10 mouse cellular contexts compared by ENCODE assay signal in genomic region chr16:44767967-44768366, GRCm38 (mm10). TPM values are rescaled to one million over a fixed set of nuclear protein-coding genes. Genes with fewer than 3 reads are reported as not detected.
DNase-seq lines count a peak whose midpoint lies in the region; ATAC-seq and TF ChIP-seq lines count a peak whose summit lies in the region.
"Had no signal": no experiment of that assay in that cellular context is flagged by ENCODE, and none has a peak within 500 bp of the region (broad histone marks: within the 10 kb centered on the region; RNA-seq: fewer than 3 reads in every experiment).

No protein-coding gene starts in this region.

- DNase-seq in gastrocnemius, adult 2 months: no peak
- no peak for DNase-seq in gastrocnemius, postnatal 4 days (ENCODE audit: low spot score in 2 of 2)
- DNase-seq in neural tube, embryonic 11.5 days (ENCODE audit: low spot score): no peak
- DNase-seq in neural tube, embryonic 10.5 days (ENCODE audit: extremely low spot score, low spot score): no peak
- no peak for DNase-seq in left cerebral cortex, postnatal 14 days (ENCODE audit: low spot score in 2 of 2)
- no peak for DNase-seq in ovary, postnatal 14 days (ENCODE audit: low spot score)

- no peak overlapping the region for H3K27ac ChIP-seq in gastrocnemius, adult 2 months
- H3K27ac ChIP-seq in neural tube, embryonic 11.5 days (ENCODE audit: low read depth, low read length): no peak overlapping the region
- H3K27ac ChIP-seq in stomach, embryonic 14.5 days (ENCODE audit: low read length): no peak overlapping the region
- H3K27ac ChIP-seq: heart, embryonic 15.5 days had no signal

- H3K4me3 ChIP-seq in gastrocnemius, adult 2 months: no peak overlapping the region; the same call in 1 of the 2 replicates
- H3K4me3 ChIP-seq in neural tube, embryonic 11.5 days (ENCODE audit: low read depth, low read length): no peak overlapping the region
- no peak overlapping the region for H3K4me3 ChIP-seq in stomach, embryonic 14.5 days (ENCODE audit: low read depth, low read length)
- H3K4me3 ChIP-seq: heart, embryonic 15.5 days had no signal

- intact Hi-C loops in gastrocnemius, adult 2 months (cut with DNase I): loop anchor here (2.0 to 10.0 kb wide), 3 partner anchors 257 to 357 kb away; no protein-coding TSS in a partner anchor
- intact Hi-C loops in left cerebral cortex, postnatal 14 days (cut with DNase I): loop anchor here (2.0 kb wide), 1 partner anchor 321 kb away; no protein-coding TSS in a partner anchor

- no peak overlapping the region for H3K4me2 ChIP-seq in neural tube, embryonic 11.5 days (ENCODE audit: low read depth)
- H3K4me2 ChIP-seq in stomach, embryonic 14.5 days (replicated peaks; ENCODE audit: low read depth, low read length): no peak overlapping the region
- H3K4me2 ChIP-seq: heart, embryonic 15.5 days had no signal

- peak; percentile 63; the same call in 1 of the 2 replicates for ATAC-seq in neural tube, embryonic 11.5 days (ENCODE audit: insufficient read depth, low FRiP score, low TSS enrichment)
- peak; percentile 69 for ATAC-seq in granulocyte monocyte progenitor cell, adult 5-6 weeks (replicated peaks; ENCODE audit: poor library complexity, severe bottlenecking)
- ATAC-seq in stomach, embryonic 14.5 days (ENCODE audit: insufficient number of reproducible peaks, insufficient read depth, low FRiP score, low read depth): peak; percentile 37; the same call in 1 of the 2 replicates

- H3K36me3 ChIP-seq in neural tube, embryonic 11.5 days (ENCODE audit: control insufficient read depth, insufficient read depth, low read length): no peaks in the 10 kb centered on the region
- no peaks in the 10 kb centered on the region for H3K36me3 ChIP-seq in stomach, embryonic 14.5 days (ENCODE audit: control insufficient read depth, insufficient read depth, low read length)
- H3K36me3 ChIP-seq: heart, embryonic 15.5 days had no signal

- H3K9ac ChIP-seq in neural tube, embryonic 11.5 days (ENCODE audit: low read length): no peak overlapping the region
- H3K9ac ChIP-seq in stomach, embryonic 14.5 days (replicated peaks; ENCODE audit: low read depth, low read length): no peak overlapping the region
- H3K9ac ChIP-seq: heart, embryonic 15.5 days had no signal

- 59% methylated on average over 2 of the region's 2 CpGs for WGBS in neural tube, embryonic 11.5 days
- WGBS in stomach, embryonic 14.5 days: 45% methylated on average over 2 of the region's 2 CpGs

- TF ChIP-seq CTCF in gastrocnemius, adult 2 months (IDR thresholded peaks at IDR 0.05): peak; percentile 70

- no peaks in the 10 kb centered on the region for H3K9me3 ChIP-seq in neural tube, embryonic 11.5 days (ENCODE audit: control insufficient read depth, low read length)
- no peaks in the 10 kb centered on the region for H3K9me3 ChIP-seq in stomach, embryonic 14.5 days (ENCODE audit: control insufficient read depth, low read depth, low read length)
- H3K9me3 ChIP-seq: heart, embryonic 15.5 days had no signal

- no peaks in the 10 kb centered on the region for H3K4me1 ChIP-seq in neural tube, embryonic 11.5 days (ENCODE audit: control insufficient read depth, insufficient read depth, low read length)
- H3K4me1 ChIP-seq in stomach, embryonic 14.5 days (ENCODE audit: control insufficient read depth, insufficient read depth, low read length): no peaks in the 10 kb centered on the region
- H3K4me1 ChIP-seq: heart, embryonic 15.5 days had no signal

- no peaks in the 10 kb centered on the region for H3K27me3 ChIP-seq in neural tube, embryonic 11.5 days (ENCODE audit: control insufficient read depth, insufficient read depth, low read length)
- no peaks in the 10 kb centered on the region for H3K27me3 ChIP-seq in stomach, embryonic 14.5 days (ENCODE audit: control insufficient read depth, insufficient read depth, low read length)
- H3K27me3 ChIP-seq: heart, embryonic 15.5 days had no signal

RNA-seq across cellular contexts. Expression of gene Cd200r1, which starts 2.4 kb away (rescaled TPM):
- total RNA-seq in gastrocnemius, adult 2 months (2021): under 1 TPM in 1 of 2 experiments, not detected in 1; 0.11 TPM
- total RNA-seq in gastrocnemius, postnatal 4 days (2021): 1 to 10 TPM; 1.3 TPM
- polyA plus RNA-seq in neural tube, embryonic 11.5 days (2014; fragmentation: Nextera tagmentation; extraction: Ambion mirVana): 0.38 and 0.58 TPM in 2 replicates
- total RNA-seq in granulocyte monocyte progenitor cell, adult 5-6 weeks (2014; fragmentation: Nextera tagmentation): 6.0 and 13.8 TPM in 2 replicates
- 2.1 and 7.0 TPM in 2 replicates for total RNA-seq in granulocyte monocyte progenitor cell, adult 5-6 weeks (2017)
- polyA plus RNA-seq in stomach, embryonic 14.5 days (2014; fragmentation: Nextera tagmentation; extraction: Ambion mirVana): 0.71 and 1.2 TPM in 2 replicates
- under 1 TPM; 0.59 to 0.90 TPM for total RNA-seq in left cerebral cortex, postnatal 14 days (2021)
- polyA plus RNA-seq: testis, adult 2 months had no signal

RNA-seq across cellular contexts. Expression of gene Gtpbp8, which starts 21.8 kb away (rescaled TPM):
- total RNA-seq in gastrocnemius, adult 2 months (2021): 10 to 100 TPM in 1 of 2 experiments, 1 to 10 TPM in 1; 8.3 to 10.5 TPM
- 10 to 100 TPM; 14.9 to 16.6 TPM for total RNA-seq in gastrocnemius, postnatal 4 days (2021)
- 31.9 and 33.2 TPM in 2 replicates for polyA plus RNA-seq in neural tube, embryonic 11.5 days (2014; fragmentation: Nextera tagmentation; extraction: Ambion mirVana)
- total RNA-seq in granulocyte monocyte progenitor cell, adult 5-6 weeks (2014; fragmentation: Nextera tagmentation): 13.5 and 26.5 TPM in 2 replicates
- total RNA-seq in granulocyte monocyte progenitor cell, adult 5-6 weeks (2017): 9.0 and 15.9 TPM in 2 replicates
- polyA plus RNA-seq in stomach, embryonic 14.5 days (2014; fragmentation: Nextera tagmentation; extraction: Ambion mirVana): 27.9 and 29.4 TPM in 2 replicates
- total RNA-seq in left cerebral cortex, postnatal 14 days (2021): 10 to 100 TPM; 25.7 to 28.1 TPM

RNA-seq across cellular contexts. Expression of gene Cd200r4, which starts 43.6 kb away (rescaled TPM):
- total RNA-seq in gastrocnemius, adult 2 months (2021): not detected
- total RNA-seq in gastrocnemius, postnatal 4 days (2021): under 1 TPM; 0.15 to 0.29 TPM
- polyA plus RNA-seq in neural tube, embryonic 11.5 days (2014; fragmentation: Nextera tagmentation; extraction: Ambion mirVana): not detected in 2 replicates
- not detected in 2 replicates for total RNA-seq in granulocyte monocyte progenitor cell, adult 5-6 weeks (2014; fragmentation: Nextera tagmentation)
- 0.22 and 1.6 TPM in 2 replicates for total RNA-seq in granulocyte monocyte progenitor cell, adult 5-6 weeks (2017)
- 0.14 and 0.23 TPM in 2 replicates for polyA plus RNA-seq in stomach, embryonic 14.5 days (2014; fragmentation: Nextera tagmentation; extraction: Ambion mirVana)
- under 1 TPM in 1 of 2 experiments, not detected in 1; 0.40 TPM for total RNA-seq in left cerebral cortex, postnatal 14 days (2021)
- polyA plus RNA-seq: testis, adult 2 months had no signal

RNA-seq across cellular contexts. Expression of gene Nepro, which starts 43.9 kb away (rescaled TPM):
- 1 to 10 TPM; 3.2 to 3.4 TPM for total RNA-seq in gastrocnemius, adult 2 months (2021)
- total RNA-seq in gastrocnemius, postnatal 4 days (2021): 1 to 10 TPM; 5.8 to 6.6 TPM
- 11.9 and 12.3 TPM in 2 replicates for polyA plus RNA-seq in neural tube, embryonic 11.5 days (2014; fragmentation: Nextera tagmentation; extraction: Ambion mirVana)
- 10.0 and 18.7 TPM in 2 replicates for total RNA-seq in granulocyte monocyte progenitor cell, adult 5-6 weeks (2014; fragmentation: Nextera tagmentation)
- 16.9 and 22.4 TPM in 2 replicates for total RNA-seq in granulocyte monocyte progenitor cell, adult 5-6 weeks (2017)
- 9.3 and 10.0 TPM in 2 replicates for polyA plus RNA-seq in stomach, embryonic 14.5 days (2014; fragmentation: Nextera tagmentation; extraction: Ambion mirVana)
- 1 to 10 TPM; 4.0 to 4.5 TPM for total RNA-seq in left cerebral cortex, postnatal 14 days (2021)
